Mouse (Mus musculus) G1E (cell line): Measurements from ENCODE around the gene Hmox2. TPM values are rescaled to one million over a fixed set of nuclear protein-coding genes. Genes with fewer than 3 reads are reported as not detected.

Experiments
- ATAC-seq: 2 replicates; pipeline ENCODE4 v1.8.0; 2016; ENCODE audit warnings: mild to moderate bottlenecking; ENCODE audit not compliant: insufficient number of reproducible peaks, poor library complexity, low FRiP score, severe bottlenecking; ENCODE audit errors: extremely low read depth
- DNase-seq: peaks from one replicate; pipeline ENCODE4 v3.0.0; 2012; ENCODE audit warnings: low spot score
- H3K27me3 ChIP-seq: 2 replicates; pipeline ENCODE4 v1.6.1; 2012; ENCODE audit warnings: mild to moderate bottlenecking, low read length, inconsistent platforms; ENCODE audit not compliant: insufficient read depth
- H3K36me3 ChIP-seq: replicated peaks from 2 replicates; pipeline ENCODE3; 2012; ENCODE audit warnings: mild to moderate bottlenecking, inconsistent platforms
- H3K4me1 ChIP-seq: 2 replicates; pipeline ENCODE4 v1.6.1; 2012; ENCODE audit warnings: low read depth, low read length, inconsistent platforms, mixed read lengths; ENCODE audit not compliant: insufficient read depth
- H3K4me3 ChIP-seq: 2 replicates; pipeline ENCODE4 v1.5.1; 2012; ENCODE audit warnings: low read depth, mild to moderate bottlenecking, inconsistent platforms, low read length, moderate library complexity, mixed read lengths
- H3K9me3 ChIP-seq: replicated peaks from 2 replicates; pipeline ENCODE4 v1.6.1; 2012; ENCODE audit warnings: inconsistent platforms
- CTCF ChIP-seq: IDR thresholded peaks from 2 replicates; pipeline ENCODE4 v1.5.1; 2012; ENCODE audit warnings: low read depth, low read length, inconsistent platforms, mixed read lengths
- GATA1 ChIP-seq: IDR thresholded peaks from 2 replicates; pipeline ENCODE4 v1.6.1; 2012; ENCODE audit warnings: borderline replicate concordance, low read length, inconsistent platforms, mixed read lengths
- GATA2 ChIP-seq: IDR thresholded peaks from 2 replicates; pipeline ENCODE4 v1.6.1; 2012; ENCODE audit warnings: low read depth, low read length, inconsistent platforms, borderline replicate concordance
- POLR2AphosphoS5 ChIP-seq: IDR thresholded peaks from 2 replicates; pipeline ENCODE4 v1.6.1; 2012; ENCODE audit warnings: low read depth, low read length, inconsistent platforms; ENCODE audit not compliant: insufficient replicate concordance
- TAL1 ChIP-seq: conservative IDR thresholded peaks from 2 replicates; pipeline ENCODE4 v1.6.1; 2012; ENCODE audit warnings: low read depth, low read length, inconsistent platforms, mixed read lengths
- polyA plus RNA-seq: library from polyadenylated mRNA; stranded (reverse); fragments of >175 nt; gene quantifications from 2 replicates; pipeline ENCODE4 v1.2.3, GENCODE M21; 2012
- total RNA-seq, 2 experiments: library from RNA; stranded (forward) in 1 of 2; stranded (reverse) in 1 of 2; fragments of 200-1000 nt in 1 of 2; fragments of >200 nt in 1 of 2; fragmentation: Nextera tagmentation in 1 of 2; gene quantifications; 2 replicates each; pipeline ENCODE4 v1.2.3; 2014 to 2017

Gene Hmox2
- total and polyA plus RNA-seq, 3 experiments, result 2.3 to 43.0 (median 37.2) TPM

GRCm38 (mm10) chr16:4711173-4711572 is 15.0 kb upstream of the Hmox2 start:
- TF ChIP-seq GATA1, result no peak
- TF ChIP-seq CTCF, result no peak
- no peak for TF ChIP-seq POLR2AphosphoS5
- TF ChIP-seq TAL1, result no peak
- no peak for TF ChIP-seq GATA2
- peaks cover 99% of the 10 kb centered on the region for H3K36me3 ChIP-seq
- ATAC-seq, result no peak

GRCm38 (mm10) chr16:4713861-4714710 is 12.1 kb upstream of the Hmox2 start:
- H3K4me3 ChIP-seq, result no peak overlapping the region

More at GRCm38 (mm10) chr16:4711173-4711572, 15.0 kb upstream of the Hmox2 start:
- H3K27me3 ChIP-seq, result no peaks in the 10 kb centered on the region
- no peaks in the 10 kb centered on the region for H3K9me3 ChIP-seq
- peaks cover 4% of the 10 kb centered on the region for H3K4me1 ChIP-seq
- no peak for DNase-seq
- H3K4me3 ChIP-seq, result no peak overlapping the region

GRCm38 (mm10) chr16:4717866-4718265 is 8.3 kb upstream of the Hmox2 start:
- H3K4me3 ChIP-seq, result peak overlapping the region; percentile 74; the same call in 1 of the 2 replicates
- ATAC-seq (no peak), DNase-seq (no peak)
- peaks cover 30% of the 10 kb centered on the region for H3K4me1 ChIP-seq
- H3K9me3 ChIP-seq, result no peaks in the 10 kb centered on the region
- TF ChIP-seq POLR2AphosphoS5 (no peak), TAL1 (no peak), CTCF (no peak), GATA2 (no peak), GATA1 (no peak)
- no peaks in the 10 kb centered on the region for H3K27me3 ChIP-seq
- peaks cover 40% of the 10 kb centered on the region for H3K36me3 ChIP-seq

More at GRCm38 (mm10) chr16:4713861-4714710, 12.1 kb upstream of the Hmox2 start:
- H3K27me3 ChIP-seq, result no peaks in the 10 kb centered on the region
- ATAC-seq (no peak), DNase-seq (no peak)
- H3K36me3 ChIP-seq, result peaks cover 78% of the 10 kb centered on the region
- TF ChIP-seq POLR2AphosphoS5, result no peak
- TF ChIP-seq CTCF, result no peak
- TF ChIP-seq TAL1, result no peak
- TF ChIP-seq GATA1, result no peak
- no peak for TF ChIP-seq GATA2
- no peaks in the 10 kb centered on the region for H3K9me3 ChIP-seq
- H3K4me1 ChIP-seq, result peaks cover 18% of the 10 kb centered on the region

GRCm38 (mm10) chr16:4718753-4719518 is 7.2 kb upstream of the Hmox2 start, which contains the start of gene Nmral1:
TSS of gene Nmral1 (minus strand) at chr16:4719356.
- peaks cover 30% of the 10 kb centered on the region for H3K36me3 ChIP-seq
- peaks cover 35% of the 10 kb centered on the region for H3K4me1 ChIP-seq
- H3K27me3 ChIP-seq, result no peaks in the 10 kb centered on the region
- no peaks in the 10 kb centered on the region for H3K9me3 ChIP-seq
- DNase-seq (peak; percentile 78), ATAC-seq (peak; percentile 93)
- H3K4me3 ChIP-seq, result peak within 1 kb of the TSS; percentile 74
- TF ChIP-seq GATA1 (no peak), GATA2 (no peak)

- Histone ChIP-seq H3K4me1 (peaks cover 45% of the 10 kb centered on the region), H3K27me3 (no peaks in the 10 kb centered on the region), H3K4me3 (no peak overlapping the region), H3K36me3 (no peaks in the 10 kb centered on the region), H3K9me3 (no peaks in the 10 kb centered on the region)
- ATAC-seq (no peak), DNase-seq (no peak)
- no peak for TF ChIP-seq CTCF
- no peak for TF ChIP-seq POLR2AphosphoS5
- TF ChIP-seq TAL1, result no peak
- TF ChIP-seq GATA2, result no peak
These were observed 3.8 kb upstream of the Hmox2 start for GRCm38 (mm10) chr16:4722128-4722914.

GRCm38 (mm10) chr16:4722915-4723209 is 3.3 kb upstream of the Hmox2 start:
- no peak for TF ChIP-seq CTCF
- TF ChIP-seq GATA1, result no peak
- no peak for TF ChIP-seq POLR2AphosphoS5
- no peak for TF ChIP-seq TAL1
- TF ChIP-seq GATA2, result no peak
- peaks cover 40% of the 10 kb centered on the region for H3K4me1 ChIP-seq
- H3K36me3 ChIP-seq, result no peaks in the 10 kb centered on the region
- no peak for DNase-seq
- no peaks in the 10 kb centered on the region for H3K9me3 ChIP-seq
- H3K27me3 ChIP-seq, result no peaks in the 10 kb centered on the region
- H3K4me3 ChIP-seq, result no peak overlapping the region
- ATAC-seq, result no peak
